Mouse (Mus musculus): ENCODE results near the gene Mfsd12.

Mfsd12 gene

GRCm38 (mm10) chr10:81383802-81384604 is 26.7 kb downstream of the Mfsd12 start, which contains the start of the genes Dohh and Gm48551:
TSS of gene Dohh (plus strand) at chr10:81384428.
TSS of gene Gm48551 (plus strand) at chr10:81384466.
- DNase-seq = peak; percentile 97

GRCm38 (mm10) chr10:81384605-81384982 is 27.3 kb downstream of the Mfsd12 start:
- no peak for DNase-seq

GRCm38 (mm10) chr10:81385603-81386306 is 28.5 kb downstream of the Mfsd12 start:
- no peak for DNase-seq

- DNase-seq = no peak
Observed at GRCm38 (mm10) chr10:81387716-81388115, 30.4 kb downstream of the Mfsd12 start.

GRCm38 (mm10) chr10:81388505-81389055 is 31.3 kb downstream of the Mfsd12 start, which contains the start of gene Gm48552:
TSS of gene Gm48552 (plus strand) at chr10:81389005.
- DNase-seq = no peak

GRCm38 (mm10) chr10:81389373-81389772 is 32.1 kb downstream of the Mfsd12 start:
- no peak for DNase-seq

- peak; percentile 76 for DNase-seq
Observed at GRCm38 (mm10) chr10:81389801-81390677, 32.7 kb downstream of the Mfsd12 start.

- no peak for DNase-seq
Observed at GRCm38 (mm10) chr10:81390678-81390965, 33.3 kb downstream of the Mfsd12 start.

- DNase-seq = no peak
Observed at GRCm38 (mm10) chr10:81392270-81392669, 35.0 kb downstream of the Mfsd12 start.

GRCm38 (mm10) chr10:81392781-81393185 is 35.5 kb downstream of the Mfsd12 start, which contains the start of gene Smim24:
TSS of gene Smim24 (plus strand) at chr10:81393051.
- DNase-seq = peak; percentile 33

- peak; percentile 79 for DNase-seq
Observed at GRCm38 (mm10) chr10:81393456-81394063, 36.3 kb downstream of the Mfsd12 start.

GRCm38 (mm10) chr10:81395127-81395526 is 37.8 kb downstream of the Mfsd12 start:
- DNase-seq = peak; percentile 74

GRCm38 (mm10) chr10:81395865-81396264 is 38.6 kb downstream of the Mfsd12 start:
- no peak for DNase-seq

GRCm38 (mm10) chr10:81396749-81397148 is 39.5 kb downstream of the Mfsd12 start:
- DNase-seq = peak; percentile 59

- DNase-seq = no peak
Observed at GRCm38 (mm10) chr10:81399296-81399695, 42.0 kb downstream of the Mfsd12 start.

GRCm38 (mm10) chr10:81399798-81400308 is 42.6 kb downstream of the Mfsd12 start:
- no peak for DNase-seq

- DNase-seq = no peak
Observed at GRCm38 (mm10) chr10:81400371-81401204, 43.3 kb downstream of the Mfsd12 start.

- no peak for DNase-seq
Observed at GRCm38 (mm10) chr10:81401205-81401520, 43.9 kb downstream of the Mfsd12 start.

- DNase-seq = peak; percentile 39
Observed at GRCm38 (mm10) chr10:81401521-81402226, 44.4 kb downstream of the Mfsd12 start.

- no peak for DNase-seq
Observed at GRCm38 (mm10) chr10:81402227-81402765, 45.0 kb downstream of the Mfsd12 start.

Measured in thymus, postnatal 14 days (tissue).